Mouse (Mus musculus) fat pad, adult 2 months (tissue): ENCODE results near the gene Fam241b.

Experiments used
- DNase-seq: peaks from one replicate; pipeline ENCODE4 v3.0.0-alpha.2; 2011; ENCODE audit warnings: low read depth, low spot score; ENCODE audit errors: extremely low read depth

Gene Fam241b

GRCm38 (mm10) chr10:62143820-62144219 lies at the start of gene Fam241b:
Fam241b (minus strand) TSS chr10:62143920.
- no peak for DNase-seq

DNA sequence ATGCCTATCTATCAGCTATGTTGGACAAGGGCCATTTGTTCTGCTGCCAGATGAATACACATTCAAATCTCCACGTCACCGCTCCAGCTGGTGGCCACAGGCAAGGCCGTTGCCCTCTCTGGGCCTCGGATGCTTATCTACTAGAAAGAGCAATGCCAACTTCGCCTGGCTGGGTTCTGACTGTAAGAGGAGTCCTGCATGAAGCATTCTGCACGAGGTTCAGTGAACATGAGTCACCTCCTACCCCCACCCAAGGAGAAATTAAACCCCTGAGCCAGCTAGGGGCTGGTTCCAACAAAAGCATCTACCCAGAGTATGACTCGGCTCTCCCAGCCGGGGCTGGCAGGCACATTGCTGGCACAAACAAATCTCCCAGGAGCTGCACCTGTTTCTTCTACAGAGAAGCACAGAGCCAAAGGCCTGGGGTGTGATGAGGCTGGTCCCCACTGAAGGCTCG lies 49.0 kb upstream of the Fam241b start:
- no peak for DNase-seq

DNA sequence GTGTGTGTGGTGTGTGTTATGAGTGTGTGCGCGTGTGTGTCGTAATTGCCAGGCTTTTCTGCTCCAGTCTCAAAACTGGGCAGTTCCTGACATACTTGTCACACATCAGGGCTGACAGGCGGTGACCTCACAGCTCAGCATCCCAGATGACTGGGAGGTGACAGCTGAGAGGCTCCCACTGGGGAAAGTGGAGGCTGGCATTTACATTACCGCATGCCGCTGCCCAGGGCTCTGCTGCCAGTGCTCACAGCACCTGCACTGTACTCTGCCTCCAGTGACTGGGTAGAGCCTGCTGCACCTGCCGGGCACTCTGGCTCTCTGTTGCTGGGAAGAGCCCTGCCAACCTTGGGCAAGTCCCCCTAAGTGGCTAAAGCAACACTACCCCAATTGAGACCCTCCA lies 47.1 kb upstream of the Fam241b start:
- no peak for DNase-seq

DNA sequence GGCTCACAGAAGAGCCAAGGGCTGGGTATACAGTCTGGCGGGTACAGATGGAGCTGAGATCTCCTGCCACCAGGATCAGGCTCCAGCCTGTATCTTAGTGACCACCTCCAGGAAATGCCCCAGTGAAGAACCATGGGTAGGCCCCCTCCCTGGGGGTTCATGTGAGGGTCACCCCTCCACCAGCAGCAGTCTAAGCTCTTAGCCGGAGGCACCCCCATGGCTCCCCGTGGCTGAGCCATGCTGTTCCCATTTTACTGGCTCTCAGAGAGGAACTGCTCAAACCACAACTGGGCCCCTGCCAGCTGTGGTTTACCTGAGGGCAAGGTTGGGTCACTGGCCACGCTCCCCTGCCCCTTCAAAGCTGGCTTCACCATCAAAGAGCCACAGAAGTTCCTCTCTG lies 46.2 kb upstream of the Fam241b start:
- no peak for DNase-seq

DNA sequence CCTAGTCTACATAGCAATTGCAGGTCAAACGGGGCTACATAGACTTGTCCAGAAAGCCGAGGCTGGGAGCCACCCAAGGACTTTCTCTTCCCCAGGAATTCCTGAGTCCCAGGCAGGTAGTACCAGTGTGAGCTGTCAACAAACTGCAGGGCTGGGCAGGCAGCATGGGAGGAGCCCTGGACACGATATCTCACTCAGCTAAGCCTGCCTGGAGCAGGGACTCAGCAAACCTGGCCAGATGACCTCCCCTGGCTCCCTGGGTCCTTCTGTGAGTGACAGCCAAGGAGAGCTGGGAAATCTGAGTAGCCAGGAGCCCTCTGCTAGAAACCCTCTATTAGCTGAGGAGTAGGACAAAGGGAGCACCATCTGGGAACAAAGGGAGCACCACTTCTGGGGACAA lies 45.6 kb upstream of the Fam241b start:
- DNase-seq = no peak

GRCm38 (mm10) chr10:62186882-62187281 lies 43.2 kb upstream of the Fam241b start:
- DNase-seq = no peak

GRCm38 (mm10) chr10:62183053-62183452 lies 39.3 kb upstream of the Fam241b start:
- peak; percentile 13 for DNase-seq

DNA sequence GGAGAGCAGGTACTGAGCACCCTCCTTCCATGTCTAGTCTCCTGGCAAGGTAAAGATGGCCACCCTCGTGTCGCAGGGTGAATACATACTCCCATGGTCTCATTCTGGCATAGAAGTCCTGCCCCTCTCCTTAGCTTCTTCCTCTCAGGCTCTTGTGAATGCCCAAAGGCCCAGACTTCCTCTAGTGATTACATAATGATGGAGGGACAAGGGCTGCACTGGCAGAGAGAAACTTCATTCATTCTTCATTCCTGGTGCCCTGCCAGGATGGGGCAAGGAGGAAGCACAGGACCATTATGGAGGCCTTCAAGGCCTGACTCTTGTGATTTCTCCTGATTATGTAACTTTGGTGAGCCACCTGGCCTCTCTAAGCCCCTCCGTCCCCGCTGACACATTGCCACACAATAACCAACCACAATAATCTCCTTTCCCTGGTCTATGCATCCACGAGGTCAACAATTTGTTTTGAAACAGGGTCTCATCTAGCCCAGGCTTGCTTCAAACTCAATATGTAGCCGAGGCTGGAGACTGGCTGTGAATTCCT lies 38.8 kb upstream of the Fam241b start:
- DNase-seq = no peak

GRCm38 (mm10) chr10:62181701-62182100 lies 38.0 kb upstream of the Fam241b start:
- DNase-seq = no peak

DNA sequence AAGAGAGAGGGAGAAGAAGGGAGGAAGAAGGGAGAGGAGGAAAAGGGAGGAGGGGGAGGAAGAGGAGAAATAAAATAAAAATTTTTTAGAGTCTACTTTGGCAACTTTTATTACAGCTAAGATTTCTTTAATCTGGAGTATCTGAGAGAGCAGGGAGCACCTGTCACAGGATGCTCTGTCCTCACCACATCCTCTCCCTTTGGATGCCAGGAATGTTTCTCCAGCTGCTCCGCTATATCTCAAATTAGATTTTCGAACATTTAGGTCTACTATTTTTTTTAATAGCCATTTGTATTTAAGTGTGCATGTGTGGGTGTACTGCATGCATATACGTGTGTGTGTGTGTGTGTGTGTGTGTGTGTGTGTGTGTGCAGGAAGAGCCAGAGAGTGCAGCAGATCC lies 36.2 kb upstream of the Fam241b start:
- DNase-seq = no peak

- DNase-seq = no peak
These were observed 31.0 kb upstream of the Fam241b start for GRCm38 (mm10) chr10:62174533-62175313.

- no peak for DNase-seq
These were observed 30.3 kb upstream of the Fam241b start for GRCm38 (mm10) chr10:62173941-62174448.

GRCm38 (mm10) chr10:62172841-62173553 lies 29.3 kb upstream of the Fam241b start:
- DNase-seq = no peak

- no peak for DNase-seq
These were observed 18.7 kb upstream of the Fam241b start for GRCm38 (mm10) chr10:62162410-62162809.

DNA sequence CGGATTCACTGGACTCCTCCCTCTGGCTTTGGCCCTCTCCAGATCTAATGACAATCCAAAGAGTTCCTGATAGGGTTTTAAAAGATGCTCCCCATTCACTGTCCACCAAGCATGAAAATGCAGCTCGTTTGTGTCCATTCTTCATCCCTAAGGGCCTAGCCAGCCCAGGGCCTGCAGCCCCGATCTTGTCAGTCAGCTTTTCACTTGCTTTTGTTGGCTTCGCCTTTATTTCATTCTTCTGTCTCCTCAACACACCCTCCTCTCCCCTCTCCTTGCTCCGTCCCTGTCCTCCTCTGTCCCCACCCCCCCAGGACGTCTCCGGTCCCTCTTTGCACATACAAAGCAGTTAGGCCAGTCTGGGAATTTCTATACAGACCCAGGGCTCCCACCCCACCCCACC lies 6.2 kb upstream of the Fam241b start:
- no peak for DNase-seq

DNA sequence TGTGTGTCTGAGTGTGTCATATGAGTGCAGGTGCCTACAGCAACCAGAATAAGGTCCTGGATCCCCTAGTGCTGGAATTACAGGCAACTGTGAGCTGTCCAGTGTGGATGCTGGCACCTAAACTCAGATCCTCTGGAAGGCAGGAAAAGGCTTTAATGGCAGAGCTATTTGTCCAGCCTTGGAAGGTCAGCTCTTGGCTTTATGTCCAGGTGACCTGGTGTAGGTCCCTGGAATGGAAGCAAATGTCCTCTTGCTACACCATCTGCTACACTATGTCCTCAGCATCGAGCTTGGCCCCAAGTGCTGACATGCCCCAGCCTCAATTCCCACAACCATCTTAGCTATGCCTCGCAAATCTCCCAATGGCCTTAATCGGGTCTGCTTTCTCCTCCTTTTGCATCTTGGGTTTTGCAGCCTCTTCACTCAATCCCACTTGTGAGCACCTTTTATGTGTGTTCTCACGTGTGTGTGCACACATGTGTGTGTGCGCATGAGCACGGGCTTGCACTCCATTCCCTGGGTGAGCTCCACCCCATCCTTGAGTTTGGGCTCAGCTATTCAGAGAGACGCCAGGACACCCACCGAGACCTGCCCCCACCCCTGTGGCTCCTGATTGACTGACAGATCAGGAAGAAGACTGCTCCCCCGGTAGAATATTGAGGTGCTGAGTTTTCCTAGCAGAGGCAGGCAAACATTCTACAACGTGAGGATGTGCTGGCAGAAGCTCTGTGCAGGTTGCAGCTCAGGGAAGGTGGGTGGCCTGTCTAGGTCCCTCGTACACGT lies 3.9 kb upstream of the Fam241b start:
- no peak for DNase-seq

- DNase-seq = no peak
These were observed 2.2 kb upstream of the Fam241b start for GRCm38 (mm10) chr10:62145957-62146356.

- no peak for DNase-seq
These were observed 5.7 kb downstream of the Fam241b start for GRCm38 (mm10) chr10:62138040-62138439.

DNA sequence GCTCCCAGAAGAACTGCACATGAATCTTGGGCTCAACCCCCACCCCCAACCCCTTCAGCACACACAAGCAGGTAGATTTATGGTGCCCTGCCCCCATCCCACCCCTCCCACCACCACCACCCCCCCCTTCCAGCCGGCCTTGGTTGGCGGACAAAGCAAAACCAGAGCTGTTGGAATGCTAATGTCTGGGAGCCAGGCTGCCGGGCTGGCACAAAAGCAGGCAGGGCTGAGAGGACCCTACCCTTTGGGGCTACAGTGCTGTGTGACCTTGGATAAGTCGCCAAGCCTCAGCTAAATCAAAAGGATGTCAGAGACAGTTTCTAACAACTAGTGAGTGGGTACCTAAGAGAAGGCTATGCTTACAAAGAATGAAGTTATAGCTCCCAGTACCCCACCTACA lies 6.6 kb downstream of the Fam241b start:
- no peak for DNase-seq

GRCm38 (mm10) chr10:62135696-62136470 lies 7.8 kb downstream of the Fam241b start:
- DNase-seq = no peak
